Mouse (Mus musculus) midbrain, embryonic 12.5 days (tissue): Measurements from ENCODE around the gene Usp15. TPM values are rescaled to one million over a fixed set of nuclear protein-coding genes. Genes with fewer than 3 reads are reported as not detected.

Source experiments
- ATAC-seq: fragments of 200-750 bp; cut with Nextera tagmentation; 2 replicates; pipeline ENCODE4 v1.8.0; 2017; ENCODE audit warnings: low read depth, moderate TSS enrichment, moderate library complexity; ENCODE audit not compliant: low FRiP score
- H3K27ac ChIP-seq: fragments of 300-500 bp; sonication (generic); replicated peaks from 2 replicates; pipeline ENCODE4 v1.5.1; 2016; ENCODE audit warnings: mild to moderate bottlenecking
- H3K27me3 ChIP-seq: fragments of 300-500 bp; sonication (generic); 2 replicates; pipeline ENCODE4 v1.6.1; 2016; ENCODE audit warnings: mild to moderate bottlenecking
- H3K36me3 ChIP-seq: fragments of 300-500 bp; sonication (generic); 2 replicates; pipeline ENCODE4 v1.6.1; 2016
- H3K4me1 ChIP-seq: fragments of 300-500 bp; sonication (generic); 2 replicates; pipeline ENCODE4 v1.6.1; 2016
- H3K4me2 ChIP-seq: fragments of 300-500 bp; sonication (generic); replicated peaks from 2 replicates; pipeline ENCODE4 v1.6.1; 2016; ENCODE audit warnings: mild to moderate bottlenecking, moderate library complexity
- H3K4me3 ChIP-seq: fragments of 300-500 bp; sonication (generic); 2 replicates; pipeline ENCODE4 v1.5.1; 2016; ENCODE audit warnings: mild to moderate bottlenecking
- H3K9ac ChIP-seq: fragments of 300-500 bp; sonication (generic); replicated peaks from 2 replicates; pipeline ENCODE4 v1.6.1; 2016; ENCODE audit warnings: mild to moderate bottlenecking, moderate library complexity
- H3K9me3 ChIP-seq: fragments of 300-500 bp; sonication (generic); 2 replicates; pipeline ENCODE4 v1.6.1; 2016; ENCODE audit warnings: mild to moderate bottlenecking
- WGBS: fragments of 180-500 bp; shearing (Covaris S2); methylation state at CpG from one replicate; pipeline ENCODE4 v1.1.7; 2016; 5-methylcytosine and 5-hydroxymethylcytosine counted together
- polyA plus RNA-seq: library from polyadenylated mRNA; unstranded; fragments of >200 nt; fragmentation: Nextera tagmentation; extraction: Ambion mirVana; gene quantifications from 2 replicates; pipeline ENCODE4 v1.2.1, GENCODE M21; 2016

Gene Usp15
- polyA plus RNA-seq, 1 experiment from 2014 or later: 69.7 TPM

DNA sequence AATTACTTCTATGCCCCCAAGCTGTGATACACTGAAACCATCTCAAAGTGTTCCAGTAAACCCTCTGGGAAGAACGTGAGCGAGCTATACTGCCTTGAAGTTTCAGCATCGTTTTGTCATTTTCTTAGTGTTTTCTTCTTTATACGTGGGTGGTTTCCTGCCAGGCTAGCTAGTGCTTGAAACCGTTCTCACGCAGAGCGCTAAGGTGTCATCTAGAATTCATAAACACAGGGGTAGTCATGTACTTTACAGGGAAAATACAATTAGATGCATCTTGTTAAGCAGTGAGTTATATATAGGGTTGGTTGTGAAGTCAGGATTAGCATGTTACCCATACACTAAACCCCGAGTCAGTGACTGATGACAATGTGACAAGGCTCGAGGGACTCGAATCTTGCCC lies 65.3 kb downstream of the Usp15 start:
- WGBS: 94% methylated on average over 10 of the region's 10 CpGs
- peaks cover 52% of the 10 kb centered on the region for H3K36me3 ChIP-seq
- H3K27ac ChIP-seq: no peak overlapping the region
- H3K4me3 ChIP-seq: no peak overlapping the region
- no peaks in the 10 kb centered on the region for H3K27me3 ChIP-seq
- ATAC-seq: no peak
- peaks cover 3% of the 10 kb centered on the region; the same call in 1 of the 2 replicates for H3K4me1 ChIP-seq
- no peak overlapping the region for H3K9ac ChIP-seq
- no peak overlapping the region for H3K4me2 ChIP-seq
- H3K9me3 ChIP-seq: no peaks in the 10 kb centered on the region

DNA sequence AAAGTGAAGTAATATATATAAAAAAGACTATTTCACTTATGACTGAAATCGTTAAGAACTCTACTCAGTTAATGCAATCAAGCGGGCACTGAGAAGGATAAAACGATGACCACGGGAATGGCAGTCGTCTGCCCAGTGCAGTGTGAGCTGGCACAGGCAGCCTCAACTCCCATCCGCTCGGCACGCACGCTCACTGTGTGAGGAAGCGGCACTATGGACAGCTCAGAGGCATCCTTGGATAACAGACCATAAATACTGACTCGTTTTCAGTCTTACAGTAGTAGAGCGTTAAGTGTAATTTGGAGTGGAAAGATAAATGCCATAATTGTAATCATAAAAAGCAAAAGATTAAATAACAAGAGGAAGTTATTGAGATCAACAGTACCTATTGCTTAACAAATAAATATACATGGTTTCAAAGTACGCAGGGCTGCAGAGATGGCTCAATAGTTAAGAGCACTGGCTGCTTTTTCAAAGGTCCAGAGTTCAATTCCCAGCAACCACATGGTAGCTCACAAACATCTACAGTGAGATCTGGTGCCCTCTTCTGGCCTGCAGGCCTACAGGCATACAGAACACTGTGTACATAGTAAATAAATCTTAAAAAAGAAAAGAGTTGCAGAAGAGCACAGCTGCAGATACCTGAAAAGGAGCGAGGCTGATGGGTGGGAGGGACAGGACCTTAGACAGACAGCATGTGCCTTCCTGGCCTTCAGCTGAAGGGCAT lies 76.0 kb downstream of the Usp15 start:
- Histone ChIP-seq H3K36me3 (peaks cover 87% of the 10 kb centered on the region), H3K9me3 (no peaks in the 10 kb centered on the region), H3K27me3 (no peaks in the 10 kb centered on the region), H3K9ac (no peak overlapping the region), H3K4me1 (no peaks in the 10 kb centered on the region), H3K4me3 (no peak overlapping the region), H3K4me2 (no peak overlapping the region), H3K27ac (no peak overlapping the region)
- 96% methylated on average over 14 of the region's 14 CpGs for WGBS
- no peak for ATAC-seq

DNA sequence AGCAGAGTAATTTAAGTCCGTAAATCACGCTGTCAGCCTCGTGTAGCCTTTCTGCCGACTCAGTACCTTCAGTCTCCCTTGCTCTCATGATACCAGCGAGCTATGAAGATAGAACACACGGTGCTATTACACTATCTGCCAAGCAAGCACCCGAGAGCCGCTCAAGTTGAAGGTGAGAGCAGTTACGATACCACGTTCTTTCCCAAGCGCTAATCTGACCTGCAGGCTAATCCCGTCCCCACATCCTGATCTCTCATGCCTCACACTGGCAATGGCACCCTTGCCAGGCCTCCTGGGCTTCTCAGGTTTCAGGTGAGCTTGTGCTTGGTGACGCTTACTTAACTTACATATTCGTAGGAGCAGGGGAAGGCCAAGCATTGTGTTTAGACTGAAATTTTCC lies 79.9 kb downstream of the Usp15 start:
- Histone ChIP-seq H3K4me3 (no peak overlapping the region), H3K9ac (no peak overlapping the region), H3K4me1 (no peaks in the 10 kb centered on the region), H3K27me3 (no peaks in the 10 kb centered on the region), H3K27ac (no peak overlapping the region), H3K4me2 (no peak overlapping the region), H3K36me3 (peaks cover 77% of the 10 kb centered on the region), H3K9me3 (no peaks in the 10 kb centered on the region)
- no peak for ATAC-seq
- 92% methylated on average over 14 of the region's 14 CpGs for WGBS

DNA sequence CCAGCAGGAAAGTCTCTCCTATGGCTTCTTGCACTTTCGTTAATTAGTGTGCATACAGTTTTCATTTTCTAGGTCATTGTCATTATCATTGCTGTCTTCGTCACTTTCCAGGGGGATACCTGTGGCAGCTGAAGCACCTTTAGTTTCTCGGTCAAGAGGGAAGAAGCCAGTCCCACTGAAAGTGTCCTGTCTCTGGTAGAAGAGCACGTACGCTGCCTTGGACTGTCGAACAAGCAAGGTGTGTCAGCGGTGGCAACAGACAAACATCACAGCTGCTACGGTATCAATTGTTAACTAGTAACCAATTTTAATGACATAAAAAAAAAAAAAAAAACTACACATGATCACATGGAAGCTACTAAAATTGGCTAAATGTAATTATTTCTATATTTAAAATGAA lies 83.3 kb downstream of the Usp15 start:
- peaks cover 58% of the 10 kb centered on the region for H3K36me3 ChIP-seq
- WGBS: 95% methylated on average over 8 of the region's 8 CpGs
- ATAC-seq: no peak

DNA sequence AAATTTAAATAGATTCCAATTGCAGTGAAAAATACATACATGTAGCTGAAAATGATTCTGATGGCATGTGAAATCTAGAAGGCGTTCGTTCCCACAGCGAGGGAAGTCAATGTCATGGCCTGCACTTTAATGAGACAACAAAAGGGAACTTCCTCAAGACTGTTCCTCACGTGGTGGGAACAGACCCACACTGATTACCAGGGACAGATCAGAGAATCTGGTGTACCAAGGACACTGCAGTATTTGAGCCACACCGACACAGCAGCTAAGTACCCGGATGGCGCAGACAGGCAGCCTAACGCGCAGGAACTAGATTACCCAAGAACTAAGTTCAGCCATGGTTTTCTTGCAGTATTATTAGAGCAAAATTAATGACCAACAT lies 84.0 kb downstream of the Usp15 start:
- no peak overlapping the region for H3K4me2 ChIP-seq
- H3K9me3 ChIP-seq: no peaks in the 10 kb centered on the region
- no peak overlapping the region for H3K9ac ChIP-seq
- H3K36me3 ChIP-seq: peaks cover 51% of the 10 kb centered on the region
- H3K27ac ChIP-seq: no peak overlapping the region
- no peak overlapping the region for H3K4me3 ChIP-seq
- WGBS: 94% methylated on average over 9 of the region's 9 CpGs
- no peaks in the 10 kb centered on the region for H3K27me3 ChIP-seq
- no peak for ATAC-seq
- H3K4me1 ChIP-seq: peaks cover 3% of the 10 kb centered on the region; the same call in 1 of the 2 replicates

More for the DNA sequence above, 83.3 kb downstream of the Usp15 start:
- no peaks in the 10 kb centered on the region for H3K27me3 ChIP-seq
- H3K9me3 ChIP-seq: no peaks in the 10 kb centered on the region
- H3K4me2 ChIP-seq: no peak overlapping the region
- no peak overlapping the region for H3K27ac ChIP-seq
- peaks cover 3% of the 10 kb centered on the region; the same call in 1 of the 2 replicates for H3K4me1 ChIP-seq
- H3K9ac ChIP-seq: no peak overlapping the region
- H3K4me3 ChIP-seq: no peak overlapping the region

GRCm38 (mm10) chr10:123112056-123112786 lies 84.6 kb downstream of the Usp15 start:
- H3K27me3 ChIP-seq: no peaks in the 10 kb centered on the region

GRCm38 (mm10) chr10:123110548-123110947 lies 86.2 kb downstream of the Usp15 start:
- no peak overlapping the region for H3K4me3 ChIP-seq
- H3K27ac ChIP-seq: no peak overlapping the region
- WGBS: 84% methylated on average over 11 of the region's 11 CpGs
- ATAC-seq: peak; percentile 47; the same call in 1 of the 2 replicates
- H3K9me3 ChIP-seq: no peaks in the 10 kb centered on the region
- no peak overlapping the region for H3K9ac ChIP-seq
- H3K4me2 ChIP-seq: no peak overlapping the region
- no peaks in the 10 kb centered on the region for H3K27me3 ChIP-seq
- H3K36me3 ChIP-seq: peaks cover 31% of the 10 kb centered on the region
- H3K4me1 ChIP-seq: peaks cover 3% of the 10 kb centered on the region; the same call in 1 of the 2 replicates

More at GRCm38 (mm10) chr10:123112056-123112786, 84.6 kb downstream of the Usp15 start:
- peaks cover 3% of the 10 kb centered on the region; the same call in 1 of the 2 replicates for H3K4me1 ChIP-seq
- H3K9me3 ChIP-seq: no peaks in the 10 kb centered on the region
- H3K36me3 ChIP-seq: peaks cover 47% of the 10 kb centered on the region
- H3K4me3 ChIP-seq: no peak overlapping the region
- ATAC-seq: no peak
- 92% methylated on average over 11 of the region's 11 CpGs for WGBS
- no peak overlapping the region for H3K27ac ChIP-seq
- H3K9ac ChIP-seq: no peak overlapping the region
- no peak overlapping the region for H3K4me2 ChIP-seq

GRCm38 (mm10) chr10:123108527-123108926 lies 88.3 kb downstream of the Usp15 start:
- no peak for ATAC-seq

DNA sequence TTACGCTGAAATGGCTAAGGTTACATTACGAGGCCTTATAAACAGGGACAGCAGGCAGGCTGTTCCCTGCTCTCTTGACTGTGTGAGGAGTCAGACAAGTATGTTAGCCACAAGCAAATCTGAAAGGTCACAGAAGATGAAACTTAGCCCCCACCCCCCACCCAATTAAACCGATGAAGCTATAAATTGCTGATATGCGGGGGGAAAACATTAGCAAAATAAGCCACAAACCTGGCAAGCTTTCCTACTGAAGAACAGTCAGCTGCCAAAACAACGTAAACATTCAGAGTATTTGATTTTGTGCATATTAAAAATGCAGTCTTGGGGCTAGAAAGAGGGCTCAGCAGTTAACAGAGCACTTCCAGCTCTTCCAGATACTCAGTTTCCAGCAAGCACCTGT lies 88.7 kb downstream of the Usp15 start:
- no peak for ATAC-seq
- Histone ChIP-seq H3K36me3 (peaks cover 16% of the 10 kb centered on the region; the same call in 1 of the 2 replicates), H3K4me1 (peaks cover 3% of the 10 kb centered on the region; the same call in 1 of the 2 replicates), H3K9me3 (no peaks in the 10 kb centered on the region), H3K4me3 (no peak overlapping the region), H3K27ac (no peak overlapping the region), H3K4me2 (no peak overlapping the region), H3K9ac (no peak overlapping the region), H3K27me3 (no peaks in the 10 kb centered on the region)
- 94% methylated on average over 5 of the region's 5 CpGs for WGBS

More at GRCm38 (mm10) chr10:123108527-123108926, 88.3 kb downstream of the Usp15 start:
- H3K4me2 ChIP-seq: no peak overlapping the region
- no peak overlapping the region for H3K9ac ChIP-seq
- 90% methylated on average over 1 of the region's 1 CpGs for WGBS
- H3K4me1 ChIP-seq: peaks cover 3% of the 10 kb centered on the region; the same call in 1 of the 2 replicates
- no peak overlapping the region for H3K27ac ChIP-seq
- H3K4me3 ChIP-seq: no peak overlapping the region
- no peaks in the 10 kb centered on the region for H3K9me3 ChIP-seq
- peaks cover 19% of the 10 kb centered on the region; the same call in 1 of the 2 replicates for H3K36me3 ChIP-seq
- no peaks in the 10 kb centered on the region for H3K27me3 ChIP-seq

DNA sequence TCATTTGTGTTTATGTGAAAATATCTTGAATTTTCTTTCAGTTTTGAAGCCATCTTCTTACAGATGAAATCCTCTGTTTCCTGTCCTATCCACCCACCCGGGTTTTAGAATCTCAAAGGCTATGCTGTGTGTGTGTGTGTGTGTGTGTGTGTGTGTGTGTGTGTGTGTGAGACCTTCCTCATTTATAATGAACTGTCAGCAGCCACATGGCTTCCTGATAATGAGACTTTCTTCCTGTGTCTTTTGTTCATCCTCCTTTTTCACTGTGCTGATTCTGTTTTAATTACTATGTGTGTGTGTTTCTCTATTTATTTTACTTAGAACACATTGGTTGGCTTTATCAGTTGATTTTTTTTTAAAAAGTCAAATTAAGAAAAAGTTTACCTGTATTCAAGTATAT lies 95.5 kb downstream of the Usp15 start:
- Histone ChIP-seq H3K36me3 (no peaks in the 10 kb centered on the region), H3K4me3 (no peak overlapping the region), H3K4me2 (no peak overlapping the region), H3K4me1 (no peaks in the 10 kb centered on the region), H3K9ac (no peak overlapping the region), H3K27ac (no peak overlapping the region), H3K27me3 (no peaks in the 10 kb centered on the region), H3K9me3 (no peaks in the 10 kb centered on the region)
- WGBS: 96% methylated on average over 1 of the region's 1 CpGs
- no peak for ATAC-seq

DNA sequence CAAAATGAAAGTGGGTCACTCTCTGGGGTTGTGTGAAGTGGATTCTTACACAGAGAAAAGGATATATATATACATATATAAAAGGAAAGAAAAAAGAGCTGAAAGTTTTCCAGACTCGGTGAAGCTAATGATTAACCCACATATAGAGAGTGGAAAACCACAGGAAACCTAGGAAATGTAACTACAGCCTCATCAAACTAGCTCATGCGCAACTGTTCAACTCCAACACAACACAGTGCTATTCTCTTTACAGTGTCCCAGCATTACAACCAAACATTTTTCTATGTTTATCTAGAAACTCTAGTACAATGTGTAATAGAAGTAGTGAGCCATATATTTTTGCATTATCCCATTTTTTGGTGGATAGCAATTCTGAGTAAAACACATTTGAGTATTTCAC lies 96.2 kb downstream of the Usp15 start:
- Histone ChIP-seq H3K4me3 (no peak overlapping the region), H3K4me1 (no peaks in the 10 kb centered on the region), H3K27me3 (no peaks in the 10 kb centered on the region), H3K36me3 (no peaks in the 10 kb centered on the region), H3K27ac (no peak overlapping the region), H3K4me2 (no peak overlapping the region), H3K9ac (no peak overlapping the region), H3K9me3 (no peaks in the 10 kb centered on the region)
- WGBS: 96% methylated on average over 2 of the region's 2 CpGs
- no peak for ATAC-seq

DNA sequence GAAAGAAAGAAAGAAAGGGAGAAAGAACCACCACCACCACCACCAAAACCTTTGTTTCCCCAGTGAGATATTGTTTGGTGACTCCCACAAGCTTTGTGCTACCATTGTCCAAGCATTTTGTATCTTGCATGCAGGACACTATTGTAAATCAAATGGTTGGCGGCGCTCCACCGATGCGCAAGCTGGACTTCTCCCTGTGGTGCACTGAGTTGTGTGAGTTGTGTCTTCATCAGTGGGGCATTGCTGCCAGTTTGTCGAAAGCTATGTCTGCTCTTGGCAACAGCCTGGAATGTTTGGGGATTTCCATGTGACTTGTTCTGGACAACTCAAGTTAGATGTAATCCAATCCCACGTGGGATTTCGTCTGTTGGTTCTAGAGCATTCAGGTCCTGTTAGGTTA lies 102.3 kb downstream of the Usp15 start:
- no peaks in the 10 kb centered on the region for H3K27me3 ChIP-seq
- no peaks in the 10 kb centered on the region for H3K4me1 ChIP-seq
- H3K9me3 ChIP-seq: no peaks in the 10 kb centered on the region
- no peak overlapping the region for H3K4me3 ChIP-seq
- H3K27ac ChIP-seq: no peak overlapping the region
- 87% methylated on average over 7 of the region's 7 CpGs for WGBS
- ATAC-seq: no peak
- no peak overlapping the region for H3K4me2 ChIP-seq
- H3K36me3 ChIP-seq: no peaks in the 10 kb centered on the region
- no peak overlapping the region for H3K9ac ChIP-seq
